Mouse (Mus musculus) heart, adult 8-10 months (tissue): ENCODE measurements around the gene Syne2. TPM values are rescaled to one million over a fixed set of nuclear protein-coding genes. Genes with fewer than 3 reads are reported as not detected.

Source experiments
- DNase-seq: peaks from one replicate; pipeline ENCODE4 v3.0.0; 2022; ENCODE audit warnings: low spot score
- total RNA-seq, 4 experiments: library from RNA; stranded (reverse); gene quantifications; 2 replicates each; pipeline ENCODE4 v1.2.4; 2022

Gene Syne2
- total RNA-seq, 4 experiments from 2014 or later, result 32.6 to 39.6 (median 36.4) TPM

- DNase-seq, result no peak
Observed at GRCm38 (mm10) chr12:75924852-75925251, 106.9 kb downstream of the Syne2 start.

GRCm38 (mm10) chr12:75927596-75927995, 109.7 kb downstream of the Syne2 start:
- DNase-seq, result no peak

DNA sequence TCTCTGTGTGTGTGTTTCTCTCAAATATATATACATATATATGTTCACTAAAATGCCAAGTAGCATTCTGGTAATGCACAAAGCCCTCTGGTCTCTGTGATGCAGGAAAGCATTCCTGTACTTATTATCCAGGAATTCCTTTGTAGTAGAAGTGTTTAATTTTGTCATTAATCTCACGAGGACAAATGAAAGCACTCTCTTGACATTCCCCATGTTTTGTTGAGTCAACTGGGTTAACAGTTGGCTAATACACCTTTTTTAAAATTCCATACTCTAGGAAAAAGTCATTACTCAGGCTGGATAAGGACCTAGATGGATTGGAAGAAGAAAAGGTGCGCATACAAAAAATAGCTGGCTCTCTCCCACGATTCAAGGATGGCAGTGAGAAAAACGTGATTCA, 115.6 kb downstream of the Syne2 start:
- DNase-seq, result no peak

DNA sequence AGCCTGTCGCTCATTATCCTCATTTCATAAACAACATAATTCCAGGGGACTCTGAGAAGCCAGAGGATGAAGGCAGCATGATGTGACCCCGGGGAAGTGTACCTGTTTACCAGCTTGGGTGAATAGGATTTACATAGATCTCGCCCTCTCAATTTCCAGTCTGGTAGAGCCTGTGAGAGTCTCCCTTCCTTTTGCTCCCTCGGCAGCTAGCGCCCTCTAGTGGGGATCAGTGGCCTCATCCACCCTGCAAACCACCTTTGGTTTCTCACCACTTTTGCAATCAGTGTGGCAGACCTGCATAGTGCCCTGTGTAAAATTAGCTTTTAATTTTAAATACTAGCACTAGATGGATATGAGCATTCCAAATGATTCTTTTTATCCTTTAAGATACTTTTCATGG, 133.4 kb downstream of the Syne2 start:
- DNase-seq, result peak; percentile 31

DNA sequence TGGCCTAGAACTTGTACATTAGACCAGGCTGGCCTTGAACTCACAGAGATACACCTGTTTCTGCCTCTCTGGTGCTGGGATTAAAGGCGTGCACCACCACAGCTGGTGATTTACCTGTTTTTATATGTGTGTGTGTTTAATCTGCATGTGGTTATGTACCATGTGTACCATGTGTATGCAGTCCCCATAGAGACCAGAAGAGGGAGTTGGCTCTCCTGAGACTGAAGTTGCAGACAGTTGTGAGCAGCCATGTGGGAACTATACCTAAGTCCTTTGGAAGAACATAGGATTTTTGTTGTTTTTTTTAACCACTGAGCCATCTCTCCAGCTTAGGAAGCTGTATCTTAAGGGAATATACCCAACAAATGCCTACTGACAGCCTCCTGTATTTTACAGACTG, 134.1 kb downstream of the Syne2 start:
- no peak for DNase-seq

- no peak for DNase-seq
Observed at GRCm38 (mm10) chr12:75966441-75967195, 148.7 kb downstream of the Syne2 start.

GRCm38 (mm10) chr12:75979079-75979478, 161.1 kb downstream of the Syne2 start:
- no peak for DNase-seq

- DNase-seq, result no peak
Observed at GRCm38 (mm10) chr12:75983336-75983735, 165.4 kb downstream of the Syne2 start.

- no peak for DNase-seq
Observed at GRCm38 (mm10) chr12:75992226-75992858, 174.4 kb downstream of the Syne2 start.

- DNase-seq, result no peak
Observed at GRCm38 (mm10) chr12:75992946-75993345, 175.0 kb downstream of the Syne2 start.

- DNase-seq, result peak; percentile 16
Observed at GRCm38 (mm10) chr12:75995086-75995485, 177.2 kb downstream of the Syne2 start.

- no peak for DNase-seq
Observed at GRCm38 (mm10) chr12:75997547-75997946, 179.6 kb downstream of the Syne2 start.

DNA sequence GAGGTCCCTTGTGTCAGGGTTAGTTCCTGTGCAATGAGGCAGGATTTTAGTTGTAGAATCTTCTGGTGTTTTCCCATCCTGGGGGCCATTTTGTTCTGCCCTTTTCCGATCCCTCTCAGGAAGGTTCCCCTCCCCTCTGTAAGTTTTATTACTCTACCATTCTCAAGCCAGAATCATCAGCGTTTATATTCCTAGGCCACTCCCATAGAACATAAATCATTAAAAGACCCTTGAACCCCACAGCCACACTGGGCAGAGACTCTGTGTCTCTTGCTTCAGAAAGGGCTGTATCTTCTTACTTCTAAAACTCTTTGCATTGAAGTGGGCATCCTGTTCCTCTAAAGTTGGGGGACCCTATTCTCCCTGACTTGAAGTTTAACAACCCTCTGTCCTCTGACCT, 180.5 kb downstream of the Syne2 start:
- no peak for DNase-seq

DNA sequence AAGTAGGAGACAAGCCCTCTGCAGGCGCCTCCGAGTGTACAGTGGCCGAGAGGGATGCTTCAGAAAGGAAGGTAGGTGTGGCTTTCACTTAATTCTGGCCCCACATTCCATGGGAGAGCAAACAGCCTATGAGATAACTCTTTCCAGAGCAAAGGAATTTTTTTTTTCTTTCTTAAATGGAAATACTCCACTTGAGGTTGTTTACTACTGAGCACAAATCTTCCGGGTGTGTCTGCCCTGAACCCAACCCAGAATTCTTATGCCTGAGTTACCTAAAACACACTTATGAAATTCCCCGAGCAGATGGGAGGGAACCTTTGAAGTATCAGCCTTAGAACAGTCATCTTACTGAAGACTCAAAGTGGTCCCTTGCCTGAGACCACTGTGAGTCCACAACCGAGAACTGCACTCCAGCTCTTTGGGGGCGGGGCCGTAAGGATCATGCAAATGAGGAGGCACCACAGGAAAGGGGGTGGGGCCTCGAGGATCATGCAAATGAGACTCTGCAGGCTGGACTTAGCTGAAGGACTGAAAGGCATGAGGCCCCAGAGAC, 186.8 kb downstream of the Syne2 start:
- DNase-seq, result no peak

DNA sequence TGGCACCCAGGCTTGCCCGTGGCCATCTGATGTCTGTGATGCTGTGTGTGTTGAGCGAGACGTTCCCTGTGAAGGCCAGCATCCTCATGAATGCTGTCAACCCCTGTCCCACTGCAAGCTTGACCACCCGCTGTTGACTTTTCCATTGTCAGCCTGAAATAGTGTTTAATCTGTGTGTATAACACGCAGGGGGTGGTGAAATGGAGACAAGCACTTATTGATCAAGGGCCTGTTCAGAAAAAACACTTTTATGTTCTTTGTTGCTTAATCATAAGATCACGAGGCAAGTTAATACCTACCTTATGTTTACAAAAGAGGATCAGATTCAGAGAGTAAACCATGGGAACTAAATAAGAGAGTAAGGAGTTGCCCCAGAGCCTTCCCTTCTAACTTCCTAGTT, 191.1 kb downstream of the Syne2 start:
- DNase-seq, result no peak

- DNase-seq, result no peak
Observed at GRCm38 (mm10) chr12:76012789-76013188, 194.9 kb downstream of the Syne2 start.

DNA sequence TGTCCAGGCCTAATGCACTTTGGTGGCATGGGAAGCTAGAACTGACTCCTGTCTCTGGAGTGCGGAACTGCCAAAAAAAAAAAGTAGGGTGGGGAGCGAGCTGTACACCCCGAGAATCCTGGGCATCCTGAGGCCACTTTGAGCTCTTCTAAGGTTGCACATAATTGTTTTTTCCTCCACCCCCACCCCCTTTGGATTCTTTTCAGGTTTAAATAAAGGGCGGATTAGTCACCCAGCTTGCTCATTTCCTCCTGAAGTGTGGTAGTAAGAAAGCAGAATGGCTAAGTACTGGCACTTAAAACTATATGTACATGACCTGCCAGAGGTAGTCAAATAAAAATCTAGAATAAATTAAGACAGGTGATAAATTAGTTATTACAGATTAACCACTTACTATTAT, 195.5 kb downstream of the Syne2 start:
- DNase-seq, result no peak

- DNase-seq, result no peak
Observed at GRCm38 (mm10) chr12:76015026-76015425, 197.1 kb downstream of the Syne2 start.

GRCm38 (mm10) chr12:76015489-76015888, 197.6 kb downstream of the Syne2 start:
- no peak for DNase-seq

- DNase-seq, result peak; percentile 55
Observed at GRCm38 (mm10) chr12:76016123-76017101, 198.5 kb downstream of the Syne2 start.

DNA sequence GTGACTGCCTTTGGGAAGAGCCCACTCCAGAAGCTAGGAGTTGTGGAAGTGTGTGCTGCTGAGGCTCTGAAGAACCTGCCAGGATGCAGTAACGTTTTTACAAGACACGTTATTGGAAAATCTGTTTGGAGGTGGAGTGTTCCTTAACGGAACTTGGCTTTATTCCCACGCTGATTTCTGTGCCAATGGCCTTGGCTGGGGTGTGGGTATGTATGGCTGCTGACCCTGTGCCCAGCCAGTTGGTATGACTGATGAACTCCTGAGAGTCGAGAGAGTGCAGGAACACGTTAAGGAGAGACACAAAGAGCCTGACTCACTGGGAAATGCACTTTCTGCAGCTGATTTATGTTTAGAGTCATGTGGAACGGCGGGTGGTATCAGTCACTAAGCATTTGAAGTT, 200.7 kb downstream of the Syne2 start:
- DNase-seq, result no peak

DNA sequence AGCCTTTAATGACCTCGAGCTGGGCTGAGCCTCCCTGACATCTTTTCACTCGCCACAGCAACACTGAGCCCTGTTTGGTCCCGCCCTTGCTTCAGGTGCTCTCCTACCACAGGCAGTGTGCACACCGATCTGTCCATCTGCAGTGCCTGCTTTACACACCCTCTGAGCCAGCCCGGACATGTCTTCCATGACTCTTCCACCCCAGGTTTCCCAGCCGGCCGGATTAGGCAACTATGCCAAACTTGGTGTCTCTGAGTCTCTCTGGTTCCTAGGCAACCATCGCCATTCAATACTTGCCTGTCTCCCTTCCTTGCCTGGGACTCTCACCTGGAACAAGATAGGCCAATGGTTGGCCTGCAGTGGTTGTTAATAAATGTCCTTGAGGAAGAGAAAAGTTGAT, 224.4 kb downstream of the Syne2 start:
- DNase-seq, result no peak
